Mouse (Mus musculus) cerebellum, adult 2 months (tissue): ENCODE measurements around the gene Irgc1. TPM values are rescaled to one million over a fixed set of nuclear protein-coding genes. Genes with fewer than 3 reads are reported as not detected.
"Not testable (repeated sequence)": the region's sequence is repeated elsewhere in the genome, so short reads cannot be mapped to it uniquely, and the experiment has no call there.

Experiments
- DNase-seq, 2 experiments: peaks; one replicate each; pipeline ENCODE4 v3.0.0; 2021
- H3K27ac ChIP-seq: fragments of 200-500 bp; 2 replicates; pipeline ENCODE4 v1.5.1; 2012; ENCODE audit warnings: low read length, control low read depth, inconsistent platforms; ENCODE audit not compliant: insufficient read depth
- H3K27me3 ChIP-seq: fragments of 200-500 bp; 2 replicates; pipeline ENCODE4 v1.6.1; 2012; ENCODE audit warnings: inconsistent platforms, mild to moderate bottlenecking, low read length, moderate library complexity; ENCODE audit not compliant: control insufficient read depth, insufficient read depth
- H3K4me1 ChIP-seq: fragments of 200-500 bp; 2 replicates; pipeline ENCODE4 v1.6.1; 2011; ENCODE audit warnings: low read length; ENCODE audit not compliant: control insufficient read depth, insufficient read depth
- H3K4me3 ChIP-seq: fragments of 200-500 bp; replicated peaks from 2 replicates; pipeline ENCODE3; 2011; ENCODE audit warnings: mild to moderate bottlenecking, low read depth, low read length, control low read depth; ENCODE audit not compliant: insufficient read depth
- CTCF ChIP-seq: fragments of 200-500 bp; IDR thresholded peaks from 2 replicates; pipeline ENCODE4 v1.5.1; 2011; ENCODE audit warnings: low read depth, mild to moderate bottlenecking, control low read depth, low read length, moderate library complexity, borderline replicate concordance; ENCODE audit not compliant: insufficient read depth
- POLR2A ChIP-seq: fragments of 200-500 bp; IDR thresholded peaks from 2 replicates; pipeline ENCODE4 v1.6.1; 2011; ENCODE audit warnings: low read length, control low read depth, borderline replicate concordance; ENCODE audit not compliant: insufficient read depth
- WGBS: fragments of 180-500 bp; shearing (Covaris S2); methylation state at CpG from one replicate; pipeline ENCODE4 v1.1.7; 2018; 5-methylcytosine and 5-hydroxymethylcytosine counted together
- polyA plus RNA-seq: library from polyadenylated mRNA; depleted of rRNA; stranded (reverse); fragments of >200 nt; gene quantifications from 2 replicates; pipeline ENCODE4 v1.2.3, GENCODE M21; 2012

Gene Irgc1
- polyA plus RNA-seq, 1 experiment: not detected

DNA sequence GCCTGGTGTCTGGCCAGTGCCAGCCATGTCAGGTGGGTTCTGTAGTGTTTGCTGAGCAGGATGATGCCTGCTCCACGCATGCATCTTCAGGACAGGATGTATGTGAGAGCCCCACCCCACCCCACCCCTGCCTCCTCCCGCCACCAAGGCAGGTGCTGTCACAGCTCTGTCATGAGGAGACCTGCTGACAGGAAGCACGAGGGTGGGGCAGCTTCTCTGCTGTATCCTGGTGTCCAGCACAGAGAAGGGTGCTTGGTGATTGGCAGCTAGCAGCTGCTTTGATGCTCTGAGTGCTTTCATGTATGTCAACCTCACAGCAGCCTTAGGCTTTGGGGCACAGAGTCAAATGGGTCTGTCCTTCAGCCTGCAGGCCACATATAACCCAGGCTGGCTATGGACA is 38.5 kb downstream of the Irgc1 start:
- Histone ChIP-seq H3K27me3 (no peaks in the 10 kb centered on the region), H3K4me1 (peaks cover 6% of the 10 kb centered on the region), H3K4me3 (no peak overlapping the region), H3K27ac (no peak overlapping the region)
- DNase-seq: no peak
- TF ChIP-seq POLR2A (no peak), CTCF (no peak)
- 85% methylated on average over 3 of the region's 3 CpGs for WGBS

DNA sequence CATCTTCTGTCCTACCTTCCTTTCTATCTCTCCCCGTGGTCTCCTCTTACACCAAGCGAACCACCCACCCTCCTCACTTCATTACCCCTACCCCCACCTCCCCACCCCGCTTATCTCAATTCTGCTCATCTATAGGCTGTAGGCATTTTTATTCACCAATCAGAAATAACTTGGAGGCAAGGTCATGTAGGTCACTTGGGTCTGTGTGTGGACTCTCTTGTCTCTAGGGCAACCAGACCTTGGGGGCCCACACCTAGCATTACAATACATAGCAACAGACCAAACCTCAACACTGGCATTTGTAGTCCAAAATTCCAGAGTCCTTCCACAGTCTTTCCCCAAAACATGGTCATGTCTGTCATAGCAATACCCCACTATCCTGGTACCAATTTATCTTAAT is 41.3 kb downstream of the Irgc1 start:
- no peak for DNase-seq
- peaks cover 27% of the 10 kb centered on the region for H3K4me1 ChIP-seq
- no peak overlapping the region for H3K4me3 ChIP-seq
- 85% methylated on average over 3 of the region's 3 CpGs for WGBS
- no peak overlapping the region for H3K27ac ChIP-seq
- H3K27me3 ChIP-seq: no peaks in the 10 kb centered on the region
- TF ChIP-seq POLR2A: no peak
- no peak for TF ChIP-seq CTCF

DNA sequence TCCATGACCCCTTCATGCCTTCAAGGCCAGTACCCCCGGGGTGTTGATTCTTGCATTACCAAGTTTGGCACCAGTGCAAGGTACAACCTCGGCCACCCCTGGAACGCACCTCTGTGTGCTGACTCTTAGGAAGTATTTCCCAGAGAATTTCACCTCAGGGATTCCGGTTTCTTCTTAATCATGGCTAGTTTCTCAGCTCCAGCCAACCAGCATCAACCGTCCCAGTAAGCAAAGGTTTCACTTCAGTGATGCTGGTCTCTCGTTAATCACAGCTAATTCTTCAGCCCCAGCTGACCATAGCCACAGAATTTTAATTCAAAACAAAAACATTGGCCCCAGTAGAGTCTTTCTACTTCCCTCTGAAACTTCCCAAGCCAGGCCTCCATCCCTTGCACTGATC is 42.0 kb downstream of the Irgc1 start:
- TF ChIP-seq CTCF (no peak), POLR2A (no peak)

DNA sequence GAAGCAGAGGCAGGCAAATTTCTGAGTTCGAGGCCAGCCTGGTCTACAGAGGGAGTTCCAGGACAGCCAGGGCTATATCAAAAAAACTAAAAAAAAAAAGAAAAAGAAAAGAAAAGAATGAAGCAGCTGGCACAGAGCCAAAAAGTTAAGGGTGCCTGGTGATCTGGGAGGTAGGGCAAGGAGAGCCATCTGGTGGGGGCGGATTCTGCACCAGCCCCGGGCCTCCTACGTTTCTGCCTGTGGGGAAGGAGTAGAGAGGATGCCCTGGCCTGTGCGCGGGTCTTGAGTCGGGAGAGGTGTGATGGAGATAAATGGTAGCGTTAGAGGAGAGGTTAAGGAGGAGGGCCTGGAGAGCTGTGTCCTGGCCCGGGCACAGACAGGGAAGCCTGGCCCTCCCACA is 43.9 kb downstream of the Irgc1 start:
- Histone ChIP-seq H3K27ac (peak overlapping the region; percentile 4; the same call in 1 of the 2 replicates), H3K27me3 (no peaks in the 10 kb centered on the region), H3K4me1 (peaks cover 33% of the 10 kb centered on the region), H3K4me3 (no peak overlapping the region)
- 32% methylated on average over 9 of the region's 9 CpGs for WGBS
- DNase-seq: peak in 1 of 2 experiments; percentile 45
- no peak for TF ChIP-seq CTCF
- no peak for TF ChIP-seq POLR2A

More for the DNA sequence above, 42.0 kb downstream of the Irgc1 start:
- no peak for DNase-seq
- WGBS: 95% methylated on average over 6 of the region's 6 CpGs
- no peaks in the 10 kb centered on the region for H3K27me3 ChIP-seq
- no peak overlapping the region for H3K4me3 ChIP-seq
- no peak overlapping the region for H3K27ac ChIP-seq
- H3K4me1 ChIP-seq: peaks cover 27% of the 10 kb centered on the region

DNA sequence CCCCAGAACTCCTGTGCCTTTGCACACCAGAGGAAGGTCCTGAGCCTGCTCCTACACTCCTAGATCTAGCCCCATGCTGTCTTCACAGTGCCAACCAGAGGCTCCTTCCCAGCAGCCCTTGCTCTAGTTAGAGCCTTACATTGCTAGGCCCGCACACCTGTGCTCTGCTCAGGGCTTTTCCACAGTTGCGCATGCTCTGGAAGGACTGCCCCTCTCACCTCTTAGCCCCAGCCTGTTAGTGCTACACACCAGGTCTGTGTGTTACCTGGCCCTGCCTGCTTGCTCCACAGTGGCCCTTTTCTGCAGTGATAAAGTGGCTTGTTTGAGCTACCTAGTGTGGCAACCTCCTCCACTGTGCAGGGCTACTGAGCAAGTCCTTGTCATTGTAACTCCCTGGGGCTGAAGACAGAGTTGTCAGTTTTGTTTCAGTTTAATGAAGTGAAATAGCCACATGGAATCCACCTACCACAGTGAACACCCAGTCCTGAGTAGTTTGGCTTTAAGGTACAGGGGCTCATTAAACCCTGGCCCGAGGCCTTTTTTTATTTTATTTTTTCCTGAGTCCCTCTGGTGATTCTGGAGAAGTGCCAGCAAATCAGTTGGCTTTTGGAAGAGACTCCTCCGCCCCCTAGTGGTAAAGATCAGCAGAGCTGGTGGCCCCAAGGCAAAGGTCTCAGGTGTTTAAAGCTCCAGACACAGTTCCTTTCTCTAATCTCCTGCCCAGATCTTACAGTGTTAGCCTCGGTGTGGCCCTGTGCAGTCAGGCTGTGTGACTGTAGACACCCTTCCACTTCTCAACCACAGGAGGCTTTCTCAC is 45.4 kb downstream of the Irgc1 start:
- Histone ChIP-seq H3K4me1 (peaks cover 28% of the 10 kb centered on the region), H3K27ac (peak overlapping the region; percentile 46), H3K4me3 (no peak overlapping the region), H3K27me3 (no peaks in the 10 kb centered on the region)
- DNase-seq: peak; percentile 82 to 83
- TF ChIP-seq POLR2A: no peak
- peak; percentile 71 for TF ChIP-seq CTCF
- WGBS: 34% methylated on average over 5 of the region's 5 CpGs

DNA sequence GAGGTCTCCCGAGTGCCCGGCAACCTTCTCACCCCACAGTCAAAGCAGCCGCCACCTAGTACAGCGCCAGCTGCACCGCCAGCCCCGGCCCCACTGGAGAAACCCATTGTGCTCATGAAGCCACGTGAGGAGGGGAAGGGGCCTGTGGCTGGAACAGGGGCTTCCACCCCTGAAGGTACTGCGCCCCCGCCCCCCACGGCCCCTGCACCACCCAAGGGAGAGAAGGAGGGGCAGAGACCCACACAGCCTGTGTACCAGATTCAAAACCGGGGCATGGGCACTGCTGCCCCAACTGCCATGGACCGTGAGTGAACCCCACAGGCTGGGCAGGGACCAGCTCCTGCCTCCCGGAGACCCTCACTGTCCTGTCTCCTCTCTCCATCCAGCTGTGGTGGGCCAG is 46.4 kb downstream of the Irgc1 start:
- DNase-seq: no peak
- Histone ChIP-seq H3K4me3 (no peak overlapping the region), H3K27ac (no peak overlapping the region), H3K4me1 (peaks cover 36% of the 10 kb centered on the region), H3K27me3 (no peaks in the 10 kb centered on the region)
- 87% methylated on average over 12 of the region's 13 CpGs for WGBS
- no peak for TF ChIP-seq POLR2A
- no peak for TF ChIP-seq CTCF

DNA sequence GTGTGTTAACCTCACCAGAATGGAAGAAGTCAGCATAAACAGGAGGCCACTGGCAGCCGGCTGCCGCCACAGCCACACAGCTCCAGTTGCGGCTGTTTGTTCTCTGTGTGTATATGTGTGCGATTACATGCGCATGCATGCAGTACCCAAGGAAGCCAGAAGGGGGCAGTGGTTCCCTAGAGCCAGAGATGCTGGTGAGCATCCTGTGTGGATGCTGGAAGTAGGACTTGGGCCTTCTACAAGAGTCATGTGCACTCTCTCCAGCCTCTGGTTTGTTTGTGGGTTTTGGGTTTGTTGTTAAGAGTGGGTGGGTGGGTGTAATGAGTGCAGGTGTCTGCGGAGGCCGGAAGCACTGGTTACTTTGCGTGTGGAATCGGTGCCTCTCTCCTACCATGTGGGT is 49.2 kb downstream of the Irgc1 start:
- DNase-seq: no peak
- no peaks in the 10 kb centered on the region for H3K27me3 ChIP-seq
- peak; percentile 48 for TF ChIP-seq CTCF
- TF ChIP-seq POLR2A: no peak
- H3K4me3 ChIP-seq: no peak overlapping the region
- peaks cover 29% of the 10 kb centered on the region for H3K4me1 ChIP-seq
- 97% methylated on average over 9 of the region's 9 CpGs for WGBS
- no peak overlapping the region for H3K27ac ChIP-seq

DNA sequence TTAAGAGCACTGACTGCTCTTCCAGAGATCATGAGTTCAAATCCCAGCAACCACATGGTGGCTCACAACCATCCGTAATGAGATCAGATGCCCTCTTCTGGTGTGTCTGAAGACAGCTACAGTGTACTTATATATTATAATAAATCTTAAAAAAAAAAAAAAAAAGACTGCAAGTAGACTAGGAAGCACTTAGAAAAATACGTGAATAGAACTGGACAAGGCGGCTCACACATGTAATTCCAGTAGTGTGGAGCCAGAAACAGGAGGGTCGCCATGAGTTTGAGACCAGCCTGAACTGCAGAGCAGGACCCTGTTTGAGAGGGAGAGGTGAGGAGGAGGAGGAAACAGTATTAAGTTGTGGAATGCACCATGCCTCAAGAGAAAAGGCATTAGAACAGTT is 51.6 kb downstream of the Irgc1 start:
- peaks cover 13% of the 10 kb centered on the region for H3K4me1 ChIP-seq
- H3K27me3 ChIP-seq, H3K4me3 ChIP-seq, DNase-seq, H3K27ac ChIP-seq: not testable (repeated sequence)
- 78% methylated on average over 4 of the region's 4 CpGs for WGBS
